Mouse (Mus musculus): ENCODE measurements around the gene Pkp4. TPM values are rescaled to one million over a fixed set of nuclear protein-coding genes. Genes with fewer than 3 reads are reported as not detected.

The Pkp4 gene
- polyA plus RNA-seq, 1 experiment from 2014 or later, result 32.4 TPM

GRCm38 (mm10) chr2:59167830-59168229 lies 7.2 kb downstream of the Pkp4 start:
- Histone ChIP-seq H3K4me2 (no peak overlapping the region), H3K4me3 (no peak overlapping the region), H3K27ac (replicated peaks) (no peak overlapping the region), H3K9me3 (no peaks in the 10 kb centered on the region), H3K27me3 (replicated peaks) (no peaks in the 10 kb centered on the region), H3K9ac (no peak overlapping the region), H3K4me1 (peaks cover 70% of the 10 kb centered on the region), H3K36me3 (no peaks in the 10 kb centered on the region)
- 69% methylated on average over 4 of the region's 4 CpGs for WGBS
- no peak for ATAC-seq (ENCODE audit: extremely low read depth, insufficient number of reproducible peaks, low FRiP score, low TSS enrichment)

DNA sequence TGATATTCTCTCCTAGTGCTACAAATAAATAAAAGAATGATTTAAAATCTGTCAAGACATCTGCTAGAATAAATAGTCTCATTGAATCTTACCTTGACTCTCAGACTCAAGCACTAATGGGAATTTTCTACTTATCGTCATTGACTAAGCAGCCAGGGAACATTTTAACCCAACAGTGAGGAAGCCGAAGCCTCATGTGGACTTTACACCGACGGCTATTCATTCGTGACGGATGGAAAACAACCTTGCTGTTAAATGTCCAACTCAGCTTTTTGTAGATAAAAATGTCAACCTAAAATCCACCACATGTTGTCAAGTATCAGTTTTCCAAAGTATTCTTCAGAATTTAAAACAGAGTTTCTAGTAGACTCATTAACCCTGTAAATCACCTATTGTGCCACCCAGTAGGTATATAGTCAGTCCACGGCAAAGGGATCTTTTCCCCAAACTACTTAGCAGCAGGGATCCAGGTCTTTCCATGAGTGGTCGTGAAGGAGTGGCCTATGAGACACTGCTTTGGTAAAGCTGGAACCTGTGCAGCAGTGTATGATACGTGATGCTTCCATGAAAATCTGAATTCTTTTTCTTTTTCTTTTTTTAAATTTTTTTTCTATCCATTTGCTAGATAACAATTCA lies 9.0 kb downstream of the Pkp4 start:
- WGBS, result 52% methylated on average over 9 of the region's 9 CpGs
- Histone ChIP-seq H3K9me3 (no peaks in the 10 kb centered on the region), H3K36me3 (no peaks in the 10 kb centered on the region; the same call in 1 of the 2 replicates), H3K27ac (replicated peaks) (no peak overlapping the region), H3K9ac (no peak overlapping the region), H3K27me3 (replicated peaks) (no peaks in the 10 kb centered on the region), H3K4me3 (no peak overlapping the region), H3K4me2 (no peak overlapping the region), H3K4me1 (peaks cover 62% of the 10 kb centered on the region)
- ATAC-seq (ENCODE audit: extremely low read depth, insufficient number of reproducible peaks, low FRiP score, low TSS enrichment), result no peak

DNA sequence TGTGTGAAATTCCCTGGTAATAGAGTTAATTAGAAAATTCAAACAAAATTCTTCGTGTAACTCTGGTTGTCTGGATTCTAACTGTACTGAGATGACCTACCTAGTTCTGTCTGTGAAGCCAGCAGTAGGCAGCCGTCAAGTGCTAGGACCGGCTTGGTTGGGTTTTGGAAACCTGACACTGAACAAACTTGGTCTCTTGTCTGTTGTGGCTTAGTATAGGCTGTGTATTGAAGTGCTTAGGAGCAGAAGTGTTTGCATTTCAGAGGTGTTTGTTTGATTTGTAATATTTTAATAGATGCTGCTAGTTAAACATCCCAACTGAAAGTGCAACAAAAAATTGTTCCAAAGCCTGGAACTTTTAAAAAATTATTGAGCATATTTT lies 9.5 kb downstream of the Pkp4 start:
- H3K9ac ChIP-seq, result no peak overlapping the region
- no peak overlapping the region for H3K4me3 ChIP-seq
- no peaks in the 10 kb centered on the region; the same call in 1 of the 2 replicates for H3K36me3 ChIP-seq
- no peaks in the 10 kb centered on the region for H3K27me3 ChIP-seq (replicated peaks)
- H3K27ac ChIP-seq (replicated peaks), result no peak overlapping the region
- H3K4me2 ChIP-seq, result no peak overlapping the region
- no peaks in the 10 kb centered on the region for H3K9me3 ChIP-seq
- peaks cover 61% of the 10 kb centered on the region for H3K4me1 ChIP-seq
- ATAC-seq (ENCODE audit: extremely low read depth, insufficient number of reproducible peaks, low FRiP score, low TSS enrichment), result no peak
- 63% methylated on average over 3 of the region's 3 CpGs for WGBS

DNA sequence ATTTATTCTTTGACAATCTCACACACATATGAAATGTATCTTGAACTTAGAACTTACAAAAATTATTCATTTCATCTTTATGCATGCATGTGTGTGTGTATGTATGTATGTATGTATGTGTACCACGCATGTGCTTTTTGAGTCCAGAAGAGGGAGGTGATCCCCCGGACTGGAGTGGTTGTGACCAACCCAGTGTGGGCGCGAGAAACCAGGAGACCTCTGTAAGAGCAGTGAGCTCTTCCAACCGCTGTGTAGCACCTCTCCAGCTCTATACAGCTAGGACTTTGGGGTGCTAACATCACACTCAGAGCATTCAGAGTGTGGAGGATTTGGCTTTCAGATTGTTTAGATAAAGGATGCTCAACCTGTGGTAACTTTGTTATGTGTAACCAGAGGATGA lies 9.9 kb downstream of the Pkp4 start:
- H3K9ac ChIP-seq, result no peak overlapping the region
- H3K4me1 ChIP-seq, result peaks cover 61% of the 10 kb centered on the region
- no peak for ATAC-seq (ENCODE audit: extremely low read depth, insufficient number of reproducible peaks, low FRiP score, low TSS enrichment)
- no peaks in the 10 kb centered on the region; the same call in 1 of the 2 replicates for H3K36me3 ChIP-seq
- no peaks in the 10 kb centered on the region for H3K27me3 ChIP-seq (replicated peaks)
- H3K9me3 ChIP-seq, result no peaks in the 10 kb centered on the region
- H3K4me3 ChIP-seq, result no peak overlapping the region
- H3K4me2 ChIP-seq, result no peak overlapping the region
- 88% methylated on average over 5 of the region's 5 CpGs for WGBS
- H3K27ac ChIP-seq (replicated peaks), result no peak overlapping the region

- no peak overlapping the region for H3K4me3 ChIP-seq
- no peak overlapping the region for H3K27ac ChIP-seq (replicated peaks)
- no peaks in the 10 kb centered on the region for H3K9me3 ChIP-seq
- no peaks in the 10 kb centered on the region; the same call in 1 of the 2 replicates for H3K36me3 ChIP-seq
- no peak overlapping the region for H3K9ac ChIP-seq
- H3K4me2 ChIP-seq, result no peak overlapping the region
- peaks cover 59% of the 10 kb centered on the region for H3K4me1 ChIP-seq
- ATAC-seq (ENCODE audit: extremely low read depth, insufficient number of reproducible peaks, low FRiP score, low TSS enrichment), result no peak
- WGBS, result 62% methylated on average over 5 of the region's 5 CpGs
- H3K27me3 ChIP-seq (replicated peaks), result no peaks in the 10 kb centered on the region
Observed at GRCm38 (mm10) chr2:59171533-59171932, 10.9 kb downstream of the Pkp4 start.

DNA sequence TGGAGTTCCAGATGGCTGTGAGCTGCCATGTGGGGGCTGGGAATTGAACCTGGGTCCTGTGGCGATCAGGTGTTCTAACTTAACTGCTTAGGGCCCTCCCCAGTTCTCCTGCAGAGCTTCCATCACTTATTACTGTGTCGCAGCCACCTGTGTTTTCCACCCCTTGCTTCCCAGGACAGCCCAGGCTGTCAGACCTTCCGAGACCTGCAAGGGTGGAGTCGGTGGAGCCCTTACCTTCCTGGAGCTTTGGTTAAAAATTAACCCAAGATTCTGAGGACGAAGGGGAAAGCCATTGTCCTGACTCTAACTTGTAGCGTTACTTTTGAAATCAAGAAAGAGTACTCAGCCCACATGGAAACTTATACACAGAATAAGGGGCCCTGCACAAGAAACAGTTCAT lies 15.3 kb downstream of the Pkp4 start:
- no peak for ATAC-seq (ENCODE audit: extremely low read depth, insufficient number of reproducible peaks, low FRiP score, low TSS enrichment)
- no peak overlapping the region for H3K4me2 ChIP-seq
- peaks cover 55% of the 10 kb centered on the region for H3K4me1 ChIP-seq
- H3K27me3 ChIP-seq (replicated peaks), result no peaks in the 10 kb centered on the region
- H3K4me3 ChIP-seq, result no peak overlapping the region
- H3K27ac ChIP-seq (replicated peaks), result no peak overlapping the region
- 87% methylated on average over 6 of the region's 6 CpGs for WGBS
- H3K9ac ChIP-seq, result no peak overlapping the region
- H3K9me3 ChIP-seq, result no peaks in the 10 kb centered on the region
- no peaks in the 10 kb centered on the region; the same call in 1 of the 2 replicates for H3K36me3 ChIP-seq

DNA sequence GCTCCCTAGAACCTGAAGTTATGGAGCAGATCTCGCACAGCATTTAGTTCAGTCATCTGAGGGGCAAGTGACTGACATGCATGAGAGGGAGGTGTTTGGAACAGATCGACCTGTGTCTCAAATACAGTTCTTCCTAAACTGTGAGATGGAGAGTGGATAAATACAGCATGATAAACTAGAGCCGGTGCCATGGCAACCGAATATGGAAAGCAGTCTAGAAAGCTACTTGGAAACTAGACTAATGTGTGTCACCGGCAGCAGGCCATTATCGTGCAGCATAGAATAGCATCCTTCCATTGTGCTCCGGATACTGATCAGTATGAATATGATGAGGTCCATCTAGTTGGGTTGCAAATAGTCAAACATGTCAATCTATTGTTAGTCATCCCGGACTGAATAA lies 17.5 kb downstream of the Pkp4 start:
- Histone ChIP-seq H3K27me3 (replicated peaks) (no peaks in the 10 kb centered on the region), H3K9me3 (no peaks in the 10 kb centered on the region), H3K4me3 (no peak overlapping the region), H3K36me3 (no peaks in the 10 kb centered on the region; the same call in 1 of the 2 replicates), H3K9ac (no peak overlapping the region), H3K4me1 (peaks cover 44% of the 10 kb centered on the region), H3K4me2 (no peak overlapping the region), H3K27ac (replicated peaks) (no peak overlapping the region)
- ATAC-seq (ENCODE audit: extremely low read depth, insufficient number of reproducible peaks, low FRiP score, low TSS enrichment), result no peak
- WGBS, result 86% methylated on average over 8 of the region's 8 CpGs

GRCm38 (mm10) chr2:59178960-59179359 lies 18.3 kb downstream of the Pkp4 start:
- H3K4me1 ChIP-seq, result peaks cover 41% of the 10 kb centered on the region
- H3K4me3 ChIP-seq, result no peak overlapping the region
- 64% methylated on average over 4 of the region's 4 CpGs for WGBS
- ATAC-seq (ENCODE audit: extremely low read depth, insufficient number of reproducible peaks, low FRiP score, low TSS enrichment), result no peak
- H3K27ac ChIP-seq (replicated peaks), result no peak overlapping the region
- H3K9ac ChIP-seq, result no peak overlapping the region
- no peaks in the 10 kb centered on the region; the same call in 1 of the 2 replicates for H3K36me3 ChIP-seq
- H3K4me2 ChIP-seq, result no peak overlapping the region
- H3K9me3 ChIP-seq, result no peaks in the 10 kb centered on the region
- H3K27me3 ChIP-seq (replicated peaks), result no peaks in the 10 kb centered on the region

DNA sequence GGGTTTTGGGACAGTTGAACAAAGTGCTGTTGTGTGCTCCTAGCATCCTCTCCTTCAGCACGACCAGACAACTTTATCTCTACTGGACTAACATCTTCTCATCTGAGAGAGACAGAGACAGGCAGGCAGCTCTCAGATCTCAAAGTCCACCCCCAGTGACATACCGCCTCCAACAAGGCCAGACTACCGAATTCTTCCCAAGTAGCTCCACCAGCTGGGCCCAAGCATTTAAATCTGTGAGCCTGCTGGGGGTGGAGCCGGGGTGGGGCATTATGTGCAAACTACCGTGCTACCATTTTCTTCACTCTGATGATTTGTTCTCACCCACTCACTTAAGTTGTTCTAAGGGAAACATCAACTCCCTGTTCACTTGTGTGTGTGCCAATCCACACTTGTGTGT lies 18.8 kb downstream of the Pkp4 start:
- Histone ChIP-seq H3K4me3 (no peak overlapping the region), H3K4me2 (no peak overlapping the region), H3K36me3 (no peaks in the 10 kb centered on the region; the same call in 1 of the 2 replicates), H3K9ac (no peak overlapping the region), H3K4me1 (peaks cover 40% of the 10 kb centered on the region), H3K9me3 (no peaks in the 10 kb centered on the region), H3K27me3 (replicated peaks) (no peaks in the 10 kb centered on the region), H3K27ac (replicated peaks) (no peak overlapping the region)
- WGBS, result 47% methylated on average over 5 of the region's 5 CpGs
- ATAC-seq (ENCODE audit: extremely low read depth, insufficient number of reproducible peaks, low FRiP score, low TSS enrichment), result no peak

DNA sequence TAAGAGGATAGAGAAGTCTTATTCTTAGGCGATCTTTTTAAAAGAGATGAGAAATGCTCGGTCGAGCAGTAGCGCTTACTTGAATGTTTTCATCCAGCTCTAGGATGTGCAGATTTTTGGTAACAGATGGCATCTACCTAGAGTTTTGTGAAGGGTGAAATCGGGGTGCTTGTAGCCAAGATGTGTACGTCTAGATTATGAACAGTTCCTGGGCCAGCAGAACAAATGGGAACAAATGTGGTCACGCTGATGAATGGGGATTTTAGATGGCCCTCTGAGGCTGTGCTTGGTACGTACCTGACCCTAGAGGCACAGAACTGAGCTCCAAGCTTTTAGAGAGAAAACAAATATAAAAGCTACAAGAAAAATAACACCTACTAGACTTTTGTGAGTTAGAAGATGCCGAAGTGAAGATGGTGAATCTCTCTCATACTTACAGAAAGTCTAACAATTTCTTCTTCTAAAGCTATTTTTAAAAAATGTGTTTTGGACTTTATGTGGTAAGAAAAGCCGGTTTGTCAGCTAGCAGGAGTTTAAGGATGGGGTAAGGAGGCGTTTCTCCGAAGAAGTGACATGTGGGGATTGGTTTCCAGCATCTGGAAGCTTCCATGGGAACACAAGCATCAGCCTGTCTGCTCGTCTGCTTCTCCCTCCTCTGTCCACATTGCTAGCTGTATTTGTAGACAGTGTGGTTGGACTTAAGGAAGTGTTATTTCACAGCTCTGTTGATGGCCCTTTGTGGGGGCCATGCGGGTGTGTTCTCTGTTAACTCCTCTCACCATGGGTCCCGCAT lies 20.9 kb downstream of the Pkp4 start:
- H3K4me3 ChIP-seq, result no peak overlapping the region
- no peak overlapping the region for H3K9ac ChIP-seq
- 88% methylated on average over 15 of the region's 15 CpGs for WGBS
- no peak for ATAC-seq (ENCODE audit: extremely low read depth, insufficient number of reproducible peaks, low FRiP score, low TSS enrichment)
- H3K9me3 ChIP-seq, result no peaks in the 10 kb centered on the region
- no peaks in the 10 kb centered on the region; the same call in 1 of the 2 replicates for H3K36me3 ChIP-seq
- H3K4me1 ChIP-seq, result peaks cover 45% of the 10 kb centered on the region
- no peak overlapping the region for H3K4me2 ChIP-seq
- no peak overlapping the region for H3K27ac ChIP-seq (replicated peaks)
- H3K27me3 ChIP-seq (replicated peaks), result no peaks in the 10 kb centered on the region

GRCm38 (mm10) chr2:59183541-59183940 lies 22.9 kb downstream of the Pkp4 start:
- H3K36me3 ChIP-seq, result peaks cover 17% of the 10 kb centered on the region
- WGBS, result 74% methylated on average over 4 of the region's 4 CpGs
- H3K9me3 ChIP-seq, result no peaks in the 10 kb centered on the region
- no peak overlapping the region for H3K4me3 ChIP-seq
- ATAC-seq (ENCODE audit: extremely low read depth, insufficient number of reproducible peaks, low FRiP score, low TSS enrichment), result no peak
- peaks cover 31% of the 10 kb centered on the region for H3K4me1 ChIP-seq
- H3K27ac ChIP-seq (replicated peaks), result no peak overlapping the region
- no peak overlapping the region for H3K4me2 ChIP-seq
- H3K27me3 ChIP-seq (replicated peaks), result no peaks in the 10 kb centered on the region
- H3K9ac ChIP-seq, result no peak overlapping the region
